Mouse (Mus musculus) monocyte, adult 2 months (primary cell): ENCODE data around the gene Dnah5.
"Not testable (repeated sequence)": the region's sequence is repeated elsewhere in the genome, so short reads cannot be mapped to it uniquely, and the experiment has no call there.

Source experiments
- DNase-seq, 2 experiments: peaks; one replicate each; pipeline ENCODE4 v3.0.0; 2022; ENCODE audit warnings: low spot score in 2 of 2, low read depth in 1 of 2

Gene Dnah5

GRCm38 (mm10) chr15:28299438-28299837 is 95.9 kb downstream of the Dnah5 start:
- no peak for DNase-seq

GRCm38 (mm10) chr15:28307131-28307530 is 103.6 kb downstream of the Dnah5 start:
- DNase-seq: no peak

- DNase-seq: no peak
These were observed 104.3 kb downstream of the Dnah5 start for GRCm38 (mm10) chr15:28307884-28308283.

GRCm38 (mm10) chr15:28310516-28310915 is 107.0 kb downstream of the Dnah5 start:
- DNase-seq: no peak

GRCm38 (mm10) chr15:28313451-28313850 is 109.9 kb downstream of the Dnah5 start:
- no peak for DNase-seq

GRCm38 (mm10) chr15:28315812-28316528 is 112.4 kb downstream of the Dnah5 start:
- no peak for DNase-seq

GRCm38 (mm10) chr15:28322533-28322932 is 119.0 kb downstream of the Dnah5 start:
- DNase-seq: no peak

GRCm38 (mm10) chr15:28326985-28327384 is 123.4 kb downstream of the Dnah5 start:
- DNase-seq: no peak

GRCm38 (mm10) chr15:28327441-28327840 is 123.9 kb downstream of the Dnah5 start:
- DNase-seq: no peak

- DNase-seq: no peak
These were observed 137.6 kb downstream of the Dnah5 start for GRCm38 (mm10) chr15:28341151-28341550.

- no peak for DNase-seq
These were observed 164.0 kb downstream of the Dnah5 start for GRCm38 (mm10) chr15:28367561-28367960.

GRCm38 (mm10) chr15:28370431-28370830 is 166.9 kb downstream of the Dnah5 start:
- no peak for DNase-seq

GRCm38 (mm10) chr15:28371506-28371905 is 168.0 kb downstream of the Dnah5 start:
- no peak for DNase-seq

- peak; percentile 32 to 47 for DNase-seq
These were observed 170.8 kb downstream of the Dnah5 start for GRCm38 (mm10) chr15:28374394-28374793.

GRCm38 (mm10) chr15:28380909-28381308 is 177.4 kb downstream of the Dnah5 start:
- no peak for DNase-seq

GRCm38 (mm10) chr15:28393723-28394122 is 190.2 kb downstream of the Dnah5 start:
- DNase-seq: not testable (repeated sequence)

- no peak for DNase-seq
These were observed 191.9 kb downstream of the Dnah5 start for GRCm38 (mm10) chr15:28395481-28395880.

GRCm38 (mm10) chr15:28398472-28398871 is 194.9 kb downstream of the Dnah5 start:
- DNase-seq: no peak

- no peak for DNase-seq
These were observed 195.7 kb downstream of the Dnah5 start for GRCm38 (mm10) chr15:28399258-28399657.

GRCm38 (mm10) chr15:28404630-28405029 is 201.1 kb downstream of the Dnah5 start:
- DNase-seq: no peak

- DNase-seq: no peak
These were observed 201.6 kb downstream of the Dnah5 start for GRCm38 (mm10) chr15:28405136-28405535.

- DNase-seq: no peak
These were observed 236.2 kb downstream of the Dnah5 start for GRCm38 (mm10) chr15:28439702-28440101.

GRCm38 (mm10) chr15:28444494-28444893 is 240.9 kb downstream of the Dnah5 start:
- no peak for DNase-seq
